Mouse (Mus musculus): ENCODE measurements around the gene Ptges2.

Ptges2 gene

GRCm38 (mm10) chr2:32415801-32416200, 20.1 kb downstream of the Ptges2 start:
- DNase-seq (ENCODE audit: low read depth, low spot score), result no peak

- DNase-seq (ENCODE audit: low read depth, low spot score), result no peak
Observed at GRCm38 (mm10) chr2:32416556-32416955, 20.9 kb downstream of the Ptges2 start.

- no peak for DNase-seq (ENCODE audit: low read depth, low spot score)
Observed at GRCm38 (mm10) chr2:32417486-32417885, 21.8 kb downstream of the Ptges2 start.

- no peak for DNase-seq (ENCODE audit: low read depth, low spot score)
Observed at GRCm38 (mm10) chr2:32418430-32419151, 22.9 kb downstream of the Ptges2 start.

- DNase-seq (ENCODE audit: low read depth, low spot score), result no peak
Observed at GRCm38 (mm10) chr2:32419359-32419758, 23.7 kb downstream of the Ptges2 start.

GRCm38 (mm10) chr2:32420066-32420608, 24.4 kb downstream of the Ptges2 start:
- no peak for DNase-seq (ENCODE audit: low read depth, low spot score)

- no peak for DNase-seq (ENCODE audit: low read depth, low spot score)
Observed at GRCm38 (mm10) chr2:32420647-32421046, 25.0 kb downstream of the Ptges2 start.

- DNase-seq (ENCODE audit: low read depth, low spot score), result no peak
Observed at GRCm38 (mm10) chr2:32421851-32422251, 26.2 kb downstream of the Ptges2 start.

- DNase-seq (ENCODE audit: low read depth, low spot score), result no peak
Observed at GRCm38 (mm10) chr2:32423481-32424331, 28.0 kb downstream of the Ptges2 start.

- DNase-seq (ENCODE audit: low read depth, low spot score), result no peak
Observed at GRCm38 (mm10) chr2:32424796-32425195, 29.1 kb downstream of the Ptges2 start.

GRCm38 (mm10) chr2:32425568-32425967, 29.9 kb downstream of the Ptges2 start:
- no peak for DNase-seq (ENCODE audit: low read depth, low spot score)

GRCm38 (mm10) chr2:32426141-32426540, 30.4 kb downstream of the Ptges2 start:
- DNase-seq (ENCODE audit: low read depth, low spot score), result no peak

- DNase-seq (ENCODE audit: low read depth, low spot score), result no peak
Observed at GRCm38 (mm10) chr2:32427720-32428119, 32.0 kb downstream of the Ptges2 start.

- no peak for DNase-seq (ENCODE audit: low read depth, low spot score)
Observed at GRCm38 (mm10) chr2:32428262-32428722, 32.6 kb downstream of the Ptges2 start.

GRCm38 (mm10) chr2:32429215-32429891, 33.7 kb downstream of the Ptges2 start:
- DNase-seq (ENCODE audit: low read depth, low spot score), result no peak

- DNase-seq (ENCODE audit: low read depth, low spot score), result no peak
Observed at GRCm38 (mm10) chr2:32430701-32431676, 35.3 kb downstream of the Ptges2 start.

- DNase-seq (ENCODE audit: low read depth, low spot score), result no peak
Observed at GRCm38 (mm10) chr2:32436686-32437372, 41.1 kb downstream of the Ptges2 start.

GRCm38 (mm10) chr2:32437612-32438166, 42.0 kb downstream of the Ptges2 start:
- no peak for DNase-seq (ENCODE audit: low read depth, low spot score)

GRCm38 (mm10) chr2:32438733-32439132, 43.0 kb downstream of the Ptges2 start:
- no peak for DNase-seq (ENCODE audit: low read depth, low spot score)

- no peak for DNase-seq (ENCODE audit: low read depth, low spot score)
Observed at GRCm38 (mm10) chr2:32439177-32439576, 43.5 kb downstream of the Ptges2 start.
